ENCODE assay signal across 9 mouse cellular contexts in genomic region chr11:119909436-119909835, GRCm38 (mm10). TPM values are rescaled to one million over a fixed set of nuclear protein-coding genes. Genes with fewer than 3 reads are reported as not detected.
DNase-seq lines count a peak whose midpoint lies in the region; ATAC-seq and TF ChIP-seq lines count a peak whose summit lies in the region.
"Had no signal": no experiment of that assay in that cellular context is flagged by ENCODE, and none has a peak within 500 bp of the region (broad histone marks: within the 10 kb centered on the region; RNA-seq: fewer than 3 reads in every experiment).

No protein-coding gene starts in this region.

- H3K9ac ChIP-seq in heart, postnatal 0 days (replicated peaks; ENCODE audit: low read depth, low read length), result no peak overlapping the region; the same call in 1 of the 2 replicates

- peaks cover 14% of the 10 kb centered on the region; the same call in 1 of the 2 replicates for H3K27me3 ChIP-seq in heart, postnatal 0 days (ENCODE audit: control insufficient read depth, insufficient read depth, low read length)
- H3K27me3 ChIP-seq in small intestine, adult 2 months (ENCODE audit: control insufficient read depth, insufficient read depth, low read length), result peaks cover 3% of the 10 kb centered on the region; the same call in 1 of the 2 replicates

- H3K4me2 ChIP-seq in heart, postnatal 0 days (ENCODE audit: low read depth, low read length), result peak overlapping the region; percentile 42
- H3K4me2 ChIP-seq: limb, embryonic 13.5 days had no signal

- H3K9me3 ChIP-seq in heart, postnatal 0 days (replicated peaks; ENCODE audit: control insufficient read depth, low read length), result no peaks in the 10 kb centered on the region
- H3K9me3 ChIP-seq: limb, embryonic 13.5 days had no signal

- no peak; the same call in 1 of the 2 replicates for ATAC-seq in heart, postnatal 0 days (ENCODE audit: insufficient read depth, low read depth)
- no peak for ATAC-seq in activated CD4-positive, CD25-positive, alpha-beta regulatory T cell, adult 4 months

- no peaks in the 10 kb centered on the region for H3K36me3 ChIP-seq in heart, postnatal 0 days (replicated peaks; ENCODE audit: control insufficient read depth, insufficient read depth, low read length)
- H3K36me3 ChIP-seq in small intestine, adult 2 months (ENCODE audit: control insufficient read depth, insufficient read depth, low read length), result no peaks in the 10 kb centered on the region
- H3K36me3 ChIP-seq: limb, embryonic 13.5 days had no signal

- peak; percentile 82 for DNase-seq in CD4-positive, CD25-positive, alpha-beta regulatory T cell, adult 2 months (ENCODE audit: low read depth, low spot score)
- DNase-seq in NIH3T3 (ENCODE audit: low read depth), result peak; percentile 85
- peak; percentile 80 for DNase-seq in embryo, embryonic 10 days (ENCODE audit: low spot score)
- DNase-seq in heart, postnatal 0 days (ENCODE audit: low spot score), result peak; percentile 63
- peak; percentile 55 to 83 for DNase-seq in layer of hippocampus, adult 18-20 months (ENCODE audit: low spot score in 2 of 2)
- peak; percentile 83 for DNase-seq in lung, postnatal 14 days

- no peak for TF ChIP-seq POLR2A in small intestine, adult 2 months (IDR thresholded peaks at IDR 0.05; ENCODE audit: low read depth, low read length)

- H3K4me1 ChIP-seq in heart, postnatal 0 days (ENCODE audit: control insufficient read depth, insufficient read depth), result peaks cover 9% of the 10 kb centered on the region
- peaks cover 10% of the 10 kb centered on the region; the same call in 1 of the 2 replicates for H3K4me1 ChIP-seq in small intestine, adult 2 months (ENCODE audit: control insufficient read depth, insufficient read depth, insufficient read length, low read length)

- TF ChIP-seq CTCF in heart, postnatal 0 days (IDR thresholded peaks at IDR 0.05; ENCODE audit: low read depth), result peak; percentile 84
- peak; percentile 94 for TF ChIP-seq CTCF in small intestine, adult 2 months (IDR thresholded peaks at IDR 0.05; ENCODE audit: extremely low read depth, insufficient read length, insufficient replicate concordance, low read depth, low read length)

- H3K4me3 ChIP-seq in heart, postnatal 0 days (ENCODE audit: low read depth, low read length), result no peak overlapping the region
- H3K4me3 ChIP-seq in small intestine, adult 2 months (ENCODE audit: low read depth, low read length), result no peak overlapping the region
- H3K4me3 ChIP-seq: limb, embryonic 13.5 days had no signal

- no peak overlapping the region for H3K27ac ChIP-seq in heart, postnatal 0 days (ENCODE audit: low read depth)
- no peak overlapping the region for H3K27ac ChIP-seq in small intestine, adult 2 months (ENCODE audit: insufficient read depth, low read depth, low read length)
- H3K27ac ChIP-seq: limb, embryonic 13.5 days had no signal

- TF ChIP-seq EP300 in heart, postnatal 0 days (IDR thresholded peaks at IDR 0.05; ENCODE audit: low read depth), result no peak

- under 1% methylated on average over 5 of the region's 5 CpGs for WGBS in heart, postnatal 0 days
- WGBS in small intestine, adult 2 months, result under 1% methylated on average over 5 of the region's 5 CpGs

RNA-seq across cellular contexts. Expression of gene Chmp6, which starts 3.8 kb away (rescaled TPM):
- total RNA-seq in heart, postnatal 0 days (2014; rRNA removed; ENCODE audit: low replicate concordance), result 57.7 and 66.6 TPM in 2 replicates
- 60.1 and 65.2 TPM in 2 replicates for polyA plus RNA-seq in heart, postnatal 0 days (2015; fragmentation: Nextera tagmentation; extraction: Ambion mirVana)
- 10 to 100 TPM; 33.7 to 36.0 TPM for total RNA-seq in layer of hippocampus, adult 18-20 months (2021)
- 69.0 and 137 TPM in 2 replicates for polyA plus RNA-seq in small intestine, adult 2 months (2012; rRNA removed)
- polyA plus RNA-seq in activated CD4-positive, CD25-positive, alpha-beta regulatory T cell, adult 4 months (2017; shearing (Covaris generic)), result 10 to 100 TPM; 46.6 to 52.0 TPM

RNA-seq across cellular contexts. Expression of gene Baiap2, which starts 33.1 kb away (rescaled TPM):
- total RNA-seq in heart, postnatal 0 days (2014; rRNA removed; ENCODE audit: low replicate concordance), result 16.1 and 22.0 TPM in 2 replicates
- polyA plus RNA-seq in heart, postnatal 0 days (2015; fragmentation: Nextera tagmentation; extraction: Ambion mirVana), result 7.8 and 8.2 TPM in 2 replicates
- 100 to 1,000 TPM; 257 to 261 TPM for total RNA-seq in layer of hippocampus, adult 18-20 months (2021)
- polyA plus RNA-seq in small intestine, adult 2 months (2012; rRNA removed), result 10.7 and 12.7 TPM in 2 replicates
- 10 to 100 TPM in 1 of 2 experiments, 1 to 10 TPM in 1; 6.9 to 12.0 TPM for polyA plus RNA-seq in activated CD4-positive, CD25-positive, alpha-beta regulatory T cell, adult 4 months (2017; shearing (Covaris generic))
